Mouse (Mus musculus) liver, adult 2 months (tissue): ENCODE data around the gene Tshr. TPM values are rescaled to one million over a fixed set of nuclear protein-coding genes. Genes with fewer than 3 reads are reported as not detected.
A peak's percentile ranks its signal among the peaks of the same experiment; 100 is the strongest.

Experiments
- DNase-seq: peaks from one replicate; pipeline ENCODE4 v3.0.0-alpha.2; 2011; ENCODE audit warnings: low read depth, low spot score; ENCODE audit errors: extremely low read depth
- H3K27ac ChIP-seq: fragments of 200-500 bp; replicated peaks from 2 replicates; pipeline ENCODE4 v1.5.1; 2012; ENCODE audit warnings: low read depth, mild to moderate bottlenecking, control low read depth, inconsistent platforms, low read length; ENCODE audit not compliant: insufficient read depth
- H3K27me3 ChIP-seq: fragments of 200-500 bp; 2 replicates; pipeline ENCODE4 v1.6.1; 2012; ENCODE audit warnings: mild to moderate bottlenecking, moderate library complexity, low read length, inconsistent platforms; ENCODE audit not compliant: control insufficient read depth, insufficient read depth
- H3K36me3 ChIP-seq: fragments of 200-500 bp; 2 replicates; pipeline ENCODE4 v1.6.1; 2012; ENCODE audit warnings: low read length, inconsistent platforms; ENCODE audit not compliant: control insufficient read depth, insufficient read depth
- H3K4me1 ChIP-seq: fragments of 200-500 bp; 2 replicates; pipeline ENCODE4 v1.6.1; 2011; ENCODE audit warnings: low read length; ENCODE audit not compliant: control insufficient read depth, insufficient read depth
- H3K4me3 ChIP-seq: fragments of 200-500 bp; 2 replicates; pipeline ENCODE4 v1.5.1; 2011; ENCODE audit warnings: low read depth, mild to moderate bottlenecking, control low read depth, low read length, moderate library complexity; ENCODE audit not compliant: insufficient read depth
- H3K79me2 ChIP-seq: fragments of 200-500 bp; 2 replicates; pipeline ENCODE4 v1.6.1; 2012; ENCODE audit warnings: inconsistent platforms, mild to moderate bottlenecking, low read length, moderate library complexity; ENCODE audit not compliant: control insufficient read depth, insufficient read depth
- H3K9ac ChIP-seq: fragments of 200-500 bp; 2 replicates; pipeline ENCODE4 v1.6.1; 2012; ENCODE audit warnings: low read depth, mild to moderate bottlenecking, control low read depth, inconsistent platforms, low read length
- CTCF ChIP-seq: fragments of 200-500 bp; IDR thresholded peaks from 2 replicates; pipeline ENCODE4 v1.5.1; 2011; ENCODE audit warnings: low read depth, low read length, control low read depth
- POLR2A ChIP-seq: fragments of 200-500 bp; IDR thresholded peaks from 2 replicates; pipeline ENCODE4 v1.6.1; 2011; ENCODE audit warnings: low read length, control low read depth; ENCODE audit not compliant: insufficient read depth; ENCODE audit errors: extremely low read depth
- WGBS: fragments of 180-500 bp; shearing (Covaris S2); methylation state at CpG from one replicate; pipeline ENCODE4 v1.1.7; 2018; 5-methylcytosine and 5-hydroxymethylcytosine counted together
- polyA plus RNA-seq: library from polyadenylated mRNA; depleted of rRNA; stranded (reverse); fragments of >200 nt; gene quantifications from 2 replicates; pipeline ENCODE4 v1.2.3, GENCODE M21; 2012
- total RNA-seq: library from RNA; depleted of rRNA; stranded (reverse); fragments of >200 nt; gene quantifications from 2 replicates; pipeline ENCODE4 v1.2.3, GENCODE M21; 2014

Gene Tshr
- total and polyA plus RNA-seq, 2 experiments: not detected

- TF ChIP-seq CTCF (no peak), POLR2A (no peak)
- Histone ChIP-seq H3K27me3 (no peaks in the 10 kb centered on the region), H3K79me2 (no peaks in the 10 kb centered on the region), H3K4me1 (no peaks in the 10 kb centered on the region), H3K36me3 (no peaks in the 10 kb centered on the region), H3K4me3 (no peak overlapping the region), H3K9ac (no peak overlapping the region), H3K27ac (no peak overlapping the region)
- DNase-seq: no peak
- 90% methylated on average over 7 of the region's 7 CpGs for WGBS
Measured at GRCm38 (mm10) chr12:91416828-91417227, 32.5 kb downstream of the Tshr start.

DNA sequence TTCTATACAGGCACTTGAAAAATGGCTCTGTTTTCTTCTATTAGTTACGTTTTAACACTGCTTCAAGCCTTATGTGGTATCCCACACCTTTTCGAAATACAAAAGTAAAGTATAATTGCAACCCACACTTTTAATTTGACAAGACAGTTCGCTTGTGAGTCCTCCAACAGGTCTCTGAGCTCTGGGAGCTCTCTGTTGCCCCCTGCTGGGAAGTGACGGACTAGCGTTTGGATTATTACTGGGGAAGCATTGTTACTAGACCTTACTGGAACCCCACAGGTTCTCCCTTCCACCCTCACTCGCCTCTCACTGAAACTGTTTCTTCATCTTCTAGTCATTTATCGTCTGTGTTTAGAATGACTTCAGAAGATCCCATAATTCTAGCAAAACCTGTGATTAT is 34.4 kb downstream of the Tshr start:
- Histone ChIP-seq H3K9ac (no peak overlapping the region), H3K27me3 (no peaks in the 10 kb centered on the region), H3K27ac (no peak overlapping the region), H3K4me1 (no peaks in the 10 kb centered on the region), H3K4me3 (no peak overlapping the region), H3K36me3 (no peaks in the 10 kb centered on the region), H3K79me2 (no peaks in the 10 kb centered on the region)
- DNase-seq: peak; percentile 20
- TF ChIP-seq CTCF (peak; percentile 69), POLR2A (no peak)
- 41% methylated on average over 7 of the region's 7 CpGs for WGBS

DNA sequence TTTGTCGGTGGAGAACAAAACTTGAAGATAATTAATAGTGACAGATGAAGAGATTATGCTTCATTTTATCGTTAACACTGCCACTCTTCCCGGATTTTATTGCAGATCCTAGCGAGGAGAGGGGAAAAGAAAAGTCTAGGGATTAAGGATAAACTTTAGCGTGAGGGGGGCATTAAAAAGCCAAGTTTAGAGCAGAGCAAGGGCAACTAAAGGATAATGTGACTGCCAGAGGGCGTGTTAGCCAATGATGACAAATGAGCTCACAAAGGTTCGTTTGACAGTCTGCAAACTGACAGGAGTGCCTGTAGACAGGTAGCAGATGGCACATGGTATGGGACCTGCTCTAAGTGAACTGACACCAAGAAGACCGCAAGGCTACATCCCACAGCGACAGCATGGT is 36.9 kb downstream of the Tshr start:
- Histone ChIP-seq H3K9ac (no peak overlapping the region), H3K36me3 (no peaks in the 10 kb centered on the region), H3K4me1 (no peaks in the 10 kb centered on the region), H3K4me3 (no peak overlapping the region), H3K27me3 (no peaks in the 10 kb centered on the region), H3K27ac (no peak overlapping the region), H3K79me2 (no peaks in the 10 kb centered on the region)
- no peak for DNase-seq
- 66% methylated on average over 9 of the region's 9 CpGs for WGBS
- no peak for TF ChIP-seq POLR2A
- no peak for TF ChIP-seq CTCF

DNA sequence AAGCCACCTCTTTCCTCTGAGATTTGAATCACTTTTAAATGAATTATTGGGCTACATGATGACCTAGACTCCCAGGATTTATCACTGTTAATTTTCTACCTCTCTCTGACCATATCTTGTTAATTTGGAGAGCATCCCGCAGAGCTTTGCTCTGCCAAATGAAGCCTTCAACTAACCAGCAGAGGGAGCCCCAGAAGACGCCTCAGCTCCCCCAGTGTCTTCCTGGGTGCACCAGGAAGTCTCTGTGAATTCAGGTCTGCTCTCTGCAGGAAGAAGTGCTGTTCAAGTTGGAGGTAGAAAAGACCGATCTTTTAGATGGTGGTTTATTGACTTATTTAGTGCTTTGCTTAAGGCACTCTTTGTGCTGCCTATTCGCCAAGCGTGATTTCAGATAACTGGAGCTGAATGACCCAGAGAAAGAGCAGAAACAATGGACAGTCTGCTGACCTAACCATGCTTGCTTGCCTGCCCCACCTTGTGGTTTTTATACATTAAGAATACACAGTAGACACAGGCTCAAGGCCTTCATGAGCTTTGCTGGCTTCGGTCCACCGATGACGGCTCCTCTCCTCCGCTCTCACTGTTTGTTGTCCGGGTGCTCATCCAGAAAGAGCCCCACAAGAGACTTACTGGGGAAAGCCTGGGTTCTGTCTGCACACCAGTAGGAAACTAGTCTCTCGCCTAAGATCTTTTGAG is 38.9 kb downstream of the Tshr start:
- no peak overlapping the region for H3K9ac ChIP-seq
- no peaks in the 10 kb centered on the region for H3K36me3 ChIP-seq
- H3K4me3 ChIP-seq: no peak overlapping the region
- no peaks in the 10 kb centered on the region for H3K79me2 ChIP-seq
- H3K4me1 ChIP-seq: no peaks in the 10 kb centered on the region
- 69% methylated on average over 11 of the region's 11 CpGs for WGBS
- H3K27ac ChIP-seq: no peak overlapping the region
- H3K27me3 ChIP-seq: no peaks in the 10 kb centered on the region
- TF ChIP-seq POLR2A: no peak
- TF ChIP-seq CTCF: peak; percentile 72
- DNase-seq: peak; percentile 28

GRCm38 (mm10) chr12:91426499-91426898 is 42.1 kb downstream of the Tshr start:
- TF ChIP-seq CTCF (no peak), POLR2A (no peak)
- Histone ChIP-seq H3K27me3 (no peaks in the 10 kb centered on the region), H3K79me2 (no peaks in the 10 kb centered on the region), H3K4me3 (no peak overlapping the region), H3K4me1 (no peaks in the 10 kb centered on the region), H3K36me3 (no peaks in the 10 kb centered on the region), H3K9ac (no peak overlapping the region), H3K27ac (no peak overlapping the region)
- no peak for DNase-seq
- 65% methylated on average over 4 of the region's 4 CpGs for WGBS

DNA sequence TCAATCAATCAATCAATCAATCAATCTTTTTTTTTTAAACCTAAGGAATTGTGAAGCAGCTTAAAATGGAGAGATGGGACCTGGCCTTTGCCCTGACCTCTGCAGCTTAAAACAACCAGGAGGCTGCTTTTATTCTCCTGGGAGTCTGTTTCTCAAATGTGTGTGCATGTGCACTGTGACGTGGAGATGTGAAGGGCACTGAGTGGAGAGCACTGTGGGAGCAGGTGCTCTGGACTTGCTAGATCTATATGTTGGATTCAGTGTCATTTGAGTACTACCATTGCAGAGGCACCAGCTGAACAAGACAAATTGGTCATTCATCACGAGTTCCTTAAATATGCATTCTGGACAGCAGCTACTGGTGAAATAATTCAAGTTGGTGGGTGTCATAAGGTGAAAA is 42.8 kb downstream of the Tshr start:
- no peak overlapping the region for H3K27ac ChIP-seq
- no peak for DNase-seq
- no peak overlapping the region for H3K4me3 ChIP-seq
- no peaks in the 10 kb centered on the region for H3K36me3 ChIP-seq
- TF ChIP-seq CTCF (no peak), POLR2A (no peak)
- H3K79me2 ChIP-seq: no peaks in the 10 kb centered on the region
- no peaks in the 10 kb centered on the region for H3K4me1 ChIP-seq
- H3K9ac ChIP-seq: no peak overlapping the region
- no peaks in the 10 kb centered on the region for H3K27me3 ChIP-seq
- WGBS: 63% methylated on average over 2 of the region's 2 CpGs
